Mouse (Mus musculus) thymus, adult 2 months (tissue): ENCODE measurements at regions not wholly inside any gene's neighbourhood (a gene's known extent, or its start where the extent isn't known, plus 50 kb on each side); places are given as distances from the start of the nearest gene placed in this dataset.

Experiments used
- CTCF ChIP-seq: fragments of 200-500 bp; IDR thresholded peaks from 2 replicates; pipeline ENCODE4 v1.5.1; 2012; ENCODE audit warnings: mild to moderate bottlenecking, control low read depth, low read length, moderate library complexity, borderline replicate concordance; ENCODE audit not compliant: control insufficient read depth, poor library complexity, insufficient read depth; ENCODE audit errors: extremely low read depth
- POLR2A ChIP-seq: fragments of 200-500 bp; IDR thresholded peaks from 2 replicates; pipeline ENCODE4 v1.6.1; 2012; ENCODE audit warnings: mild to moderate bottlenecking, low read length, control low read depth, moderate library complexity; ENCODE audit not compliant: control insufficient read depth, poor library complexity, insufficient read depth; ENCODE audit errors: extremely low read depth

GRCm38 (mm10) chr3:8163030-8163429 is 1446.9 kb downstream of the Zfp704 start:
- no peak for TF ChIP-seq POLR2A
- no peak for TF ChIP-seq CTCF
